Mouse (Mus musculus): ENCODE data around the gene Fam110c. TPM values are rescaled to one million over a fixed set of nuclear protein-coding genes. Genes with fewer than 3 reads are reported as not detected.

Fam110c gene
- total RNA-seq, 2 experiments from 2014 or later = not detected

GRCm38 (mm10) chr12:31097185-31097584 lies 23.5 kb downstream of the Fam110c start:
- intact Hi-C loops (cut with DNase I) = no loop called here

GRCm38 (mm10) chr12:31101190-31101589 lies 27.5 kb downstream of the Fam110c start:
- intact Hi-C loops (cut with DNase I) = no loop called here
- DNase-seq = no peak

More at GRCm38 (mm10) chr12:31097185-31097584, 23.5 kb downstream of the Fam110c start:
- no peak for DNase-seq

- DNase-seq = no peak
Measured at GRCm38 (mm10) chr12:31101821-31102220, 28.2 kb downstream of the Fam110c start.

DNA sequence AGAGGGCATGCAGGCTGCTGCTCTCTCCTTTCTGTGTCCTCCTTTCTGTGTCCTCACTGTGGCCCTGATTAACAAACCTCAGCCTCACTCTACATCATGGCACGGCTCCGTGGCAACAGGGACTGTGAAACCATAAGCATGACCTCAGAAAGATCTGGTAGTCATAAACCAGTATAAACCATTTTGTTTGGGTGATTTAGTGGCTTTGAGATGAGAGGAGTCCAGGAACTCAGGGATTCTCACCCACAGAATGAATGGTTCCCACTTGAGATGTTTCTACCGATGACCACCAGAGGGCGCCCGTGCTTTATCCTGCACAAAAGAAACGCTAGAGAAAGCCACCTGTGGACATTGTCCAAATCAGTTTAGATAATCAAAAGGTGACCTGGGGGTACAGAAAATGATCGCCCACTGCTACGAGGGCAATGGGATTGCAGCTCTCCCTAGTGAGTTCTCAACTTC lies 42.4 kb downstream of the Fam110c start:
- peak; percentile 21 to 33 for DNase-seq
- intact Hi-C loops (cut with DNase I) = loop anchor here (5.0 kb wide), 1 partner anchor 161 kb away; no protein-coding TSS in a partner anchor

More at GRCm38 (mm10) chr12:31101821-31102220, 28.2 kb downstream of the Fam110c start:
- intact Hi-C loops (cut with DNase I) = no loop called here

DNA sequence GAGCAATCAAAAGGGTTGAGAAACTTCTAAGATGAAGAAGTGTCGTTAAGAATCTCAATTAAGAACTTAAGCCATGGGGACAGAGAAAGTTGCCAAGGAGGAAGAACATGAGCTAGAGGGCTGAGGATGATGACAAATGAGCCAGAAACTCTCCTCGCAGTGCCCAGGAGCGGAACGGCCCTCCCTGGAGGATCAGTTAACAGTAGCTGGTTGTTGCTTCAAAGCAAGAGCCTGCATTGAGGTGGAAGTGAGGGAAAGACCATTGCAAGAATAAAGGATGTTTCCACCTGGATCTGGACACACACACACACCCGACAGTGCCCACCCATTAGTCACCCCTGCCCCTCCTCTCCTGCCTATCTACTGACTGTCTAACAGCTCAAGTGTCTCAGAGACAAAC lies 46.9 kb downstream of the Fam110c start:
- DNase-seq = no peak
- intact Hi-C loops (cut with DNase I) = no loop called here

GRCm38 (mm10) chr12:31122892-31123622 lies 49.4 kb downstream of the Fam110c start:
- intact Hi-C loops (cut with DNase I) = no loop called here
- DNase-seq = no peak

GRCm38 (mm10) chr12:31126071-31126470 lies 52.4 kb downstream of the Fam110c start:
- intact Hi-C loops (cut with DNase I) = no loop called here
- DNase-seq = no peak

- no peak for DNase-seq
- intact Hi-C loops (cut with DNase I) = no loop called here
Measured at GRCm38 (mm10) chr12:31129548-31129947, 55.9 kb downstream of the Fam110c start.

Other genes with a start within 250 kb of the Fam110c start
- under 1 TPM; 0.33 to 0.67 TPM for gene Alkal2, start 189.5 kb upstream of the Fam110c start, total RNA-seq (2021)
- 10 to 100 TPM; 31.5 TPM for gene Acp1, start 162.3 kb upstream of the Fam110c start, total RNA-seq (2021)
- gene Sh3yl1, start 162.2 kb upstream of the Fam110c start, total RNA-seq (2021) = 1 to 10 TPM in 1 of 2 experiments, under 1 TPM in 1; 0.97 to 1.2 TPM
- gene Gm6993, start 166.9 kb downstream of the Fam110c start, total RNA-seq (2021) = not detected
- 10 to 100 TPM; 22.2 to 24.5 TPM for gene Lamb1, start 191.4 kb downstream of the Fam110c start, total RNA-seq (2021)